Mouse (Mus musculus) midbrain, embryonic 12.5 days (tissue): Measurements from ENCODE around the gene Tmem131. TPM values are rescaled to one million over a fixed set of nuclear protein-coding genes. Genes with fewer than 3 reads are reported as not detected.

Experiments used
- ATAC-seq: fragments of 200-750 bp; cut with Nextera tagmentation; 2 replicates; pipeline ENCODE4 v1.8.0; 2017; ENCODE audit warnings: low read depth, moderate TSS enrichment, moderate library complexity; ENCODE audit not compliant: low FRiP score
- H3K27ac ChIP-seq: fragments of 300-500 bp; sonication (generic); replicated peaks from 2 replicates; pipeline ENCODE4 v1.5.1; 2016; ENCODE audit warnings: mild to moderate bottlenecking
- H3K27me3 ChIP-seq: fragments of 300-500 bp; sonication (generic); 2 replicates; pipeline ENCODE4 v1.6.1; 2016; ENCODE audit warnings: mild to moderate bottlenecking
- H3K36me3 ChIP-seq: fragments of 300-500 bp; sonication (generic); 2 replicates; pipeline ENCODE4 v1.6.1; 2016
- H3K4me1 ChIP-seq: fragments of 300-500 bp; sonication (generic); 2 replicates; pipeline ENCODE4 v1.6.1; 2016
- H3K4me2 ChIP-seq: fragments of 300-500 bp; sonication (generic); replicated peaks from 2 replicates; pipeline ENCODE4 v1.6.1; 2016; ENCODE audit warnings: mild to moderate bottlenecking, moderate library complexity
- H3K4me3 ChIP-seq: fragments of 300-500 bp; sonication (generic); 2 replicates; pipeline ENCODE4 v1.5.1; 2016; ENCODE audit warnings: mild to moderate bottlenecking
- H3K9ac ChIP-seq: fragments of 300-500 bp; sonication (generic); replicated peaks from 2 replicates; pipeline ENCODE4 v1.6.1; 2016; ENCODE audit warnings: mild to moderate bottlenecking, moderate library complexity
- H3K9me3 ChIP-seq: fragments of 300-500 bp; sonication (generic); 2 replicates; pipeline ENCODE4 v1.6.1; 2016; ENCODE audit warnings: mild to moderate bottlenecking
- WGBS: fragments of 180-500 bp; shearing (Covaris S2); methylation state at CpG from one replicate; pipeline ENCODE4 v1.1.7; 2016; 5-methylcytosine and 5-hydroxymethylcytosine counted together
- polyA plus RNA-seq: library from polyadenylated mRNA; unstranded; fragments of >200 nt; fragmentation: Nextera tagmentation; extraction: Ambion mirVana; gene quantifications from 2 replicates; pipeline ENCODE4 v1.2.1, GENCODE M21; 2016

The Tmem131 gene
- polyA plus RNA-seq, 1 experiment from 2014 or later, result 17.8 TPM

DNA sequence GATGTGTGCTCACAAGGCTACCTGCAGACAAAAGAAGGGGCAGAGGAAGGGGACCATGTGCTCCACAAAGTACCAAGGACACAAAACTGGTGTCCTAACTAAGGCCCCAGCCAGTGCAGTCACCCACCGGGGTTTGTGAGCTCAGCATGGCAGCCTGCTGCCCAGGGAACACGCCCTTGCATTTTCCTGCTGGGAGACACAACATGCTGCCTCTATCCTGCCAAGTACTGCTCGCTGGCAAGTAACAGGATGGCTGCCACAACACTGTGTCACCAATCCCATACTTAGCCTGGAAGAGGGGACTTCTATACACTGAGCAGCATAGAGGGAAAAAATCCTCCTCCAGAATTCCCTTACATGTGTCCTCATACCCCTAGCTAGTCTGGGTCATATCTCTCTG, 78.7 kb downstream of the Tmem131 start:
- H3K36me3 ChIP-seq, result peaks cover 8% of the 10 kb centered on the region; the same call in 1 of the 2 replicates
- H3K4me2 ChIP-seq, result no peak overlapping the region
- no peak overlapping the region for H3K27ac ChIP-seq
- ATAC-seq, result no peak
- 92% methylated on average over 3 of the region's 3 CpGs for WGBS
- no peaks in the 10 kb centered on the region for H3K27me3 ChIP-seq
- no peak overlapping the region for H3K9ac ChIP-seq
- no peak overlapping the region for H3K4me3 ChIP-seq
- no peaks in the 10 kb centered on the region for H3K9me3 ChIP-seq
- H3K4me1 ChIP-seq, result peaks cover 11% of the 10 kb centered on the region; the same call in 1 of the 2 replicates

DNA sequence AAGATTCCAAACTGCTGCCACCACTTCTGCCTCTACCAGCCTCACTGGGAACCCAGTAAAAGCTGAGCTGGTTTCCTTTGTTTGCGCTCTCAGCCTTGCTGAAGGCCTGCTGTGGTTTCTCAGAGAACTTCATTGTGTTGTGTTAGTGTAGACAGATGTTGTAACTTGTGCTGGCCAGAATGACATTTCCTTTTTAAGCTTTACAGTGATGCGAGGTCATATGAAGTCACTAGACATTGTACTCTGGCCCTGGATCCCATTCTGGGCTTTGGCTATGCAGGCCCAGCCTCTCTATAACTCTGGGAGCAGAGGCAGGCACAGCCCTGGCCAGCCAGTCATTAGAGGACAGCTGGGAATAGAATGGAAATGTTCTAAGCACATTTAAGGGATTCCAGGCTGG, 81.7 kb downstream of the Tmem131 start:
- no peak overlapping the region for H3K27ac ChIP-seq
- no peak for ATAC-seq
- peaks cover 11% of the 10 kb centered on the region; the same call in 1 of the 2 replicates for H3K4me1 ChIP-seq
- no peaks in the 10 kb centered on the region for H3K36me3 ChIP-seq
- H3K9ac ChIP-seq, result no peak overlapping the region
- H3K9me3 ChIP-seq, result no peaks in the 10 kb centered on the region
- no peaks in the 10 kb centered on the region for H3K27me3 ChIP-seq
- WGBS, result 86% methylated on average over 2 of the region's 2 CpGs
- H3K4me2 ChIP-seq, result no peak overlapping the region
- H3K4me3 ChIP-seq, result no peak overlapping the region

GRCm38 (mm10) chr1:36860876-36861275, 82.6 kb downstream of the Tmem131 start:
- no peak overlapping the region for H3K9ac ChIP-seq
- no peak for ATAC-seq
- no peaks in the 10 kb centered on the region for H3K9me3 ChIP-seq
- H3K27me3 ChIP-seq, result no peaks in the 10 kb centered on the region
- no peak overlapping the region for H3K4me3 ChIP-seq
- WGBS, result 54% methylated on average over 1 of the region's 1 CpGs
- no peak overlapping the region for H3K4me2 ChIP-seq
- H3K36me3 ChIP-seq, result no peaks in the 10 kb centered on the region
- peaks cover 11% of the 10 kb centered on the region; the same call in 1 of the 2 replicates for H3K4me1 ChIP-seq
- no peak overlapping the region; the same call in 1 of the 2 replicates for H3K27ac ChIP-seq

DNA sequence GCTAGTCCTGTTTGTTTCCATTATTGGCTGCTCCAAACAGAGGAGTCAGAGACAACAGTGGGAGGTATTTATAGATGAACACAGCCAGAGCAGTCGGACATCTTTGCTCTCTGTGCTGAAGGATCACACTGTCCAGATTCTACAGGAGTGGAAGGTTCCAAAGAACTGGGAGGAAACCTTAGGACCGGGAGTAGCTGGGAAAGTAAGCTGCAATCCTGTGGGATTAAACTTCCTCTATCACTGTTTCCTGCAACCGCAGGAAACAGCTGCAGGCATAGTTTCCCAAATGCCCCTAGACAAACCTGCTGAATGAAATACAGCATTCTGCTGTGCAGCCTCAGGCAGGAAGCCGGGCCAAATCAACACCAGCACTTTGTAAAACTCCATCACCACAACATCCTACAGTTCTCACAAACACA, 83.0 kb downstream of the Tmem131 start:
- WGBS, result 74% methylated on average over 4 of the region's 4 CpGs
- Histone ChIP-seq H3K27me3 (no peaks in the 10 kb centered on the region), H3K27ac (no peak overlapping the region), H3K9ac (no peak overlapping the region), H3K4me1 (peaks cover 11% of the 10 kb centered on the region; the same call in 1 of the 2 replicates), H3K4me2 (no peak overlapping the region), H3K36me3 (no peaks in the 10 kb centered on the region), H3K9me3 (no peaks in the 10 kb centered on the region), H3K4me3 (no peak overlapping the region)
- ATAC-seq, result no peak

DNA sequence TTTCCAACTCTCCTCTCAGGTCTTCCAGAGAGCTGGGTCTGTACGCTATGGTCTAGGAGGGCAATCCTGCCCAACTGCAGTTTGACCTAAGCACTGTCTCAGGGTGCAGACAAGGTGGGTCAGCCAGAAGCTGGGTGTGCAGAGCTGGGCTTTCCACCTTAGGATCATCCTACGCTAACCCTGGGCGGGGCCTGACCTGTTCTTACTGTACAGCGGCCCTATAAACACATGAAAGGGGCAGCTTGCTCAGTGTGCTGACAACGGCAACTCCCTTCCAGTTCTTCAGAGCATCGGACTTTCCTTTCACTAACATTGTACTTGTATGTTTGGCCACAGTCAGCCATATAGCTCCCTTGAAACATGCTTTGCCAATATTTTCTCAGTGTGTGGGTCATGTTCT, 86.4 kb downstream of the Tmem131 start:
- 94% methylated on average over 6 of the region's 6 CpGs for WGBS
- H3K27me3 ChIP-seq, result no peaks in the 10 kb centered on the region
- no peak overlapping the region for H3K9ac ChIP-seq
- no peak overlapping the region for H3K4me2 ChIP-seq
- H3K36me3 ChIP-seq, result peaks cover 9% of the 10 kb centered on the region; the same call in 1 of the 2 replicates
- ATAC-seq, result no peak
- H3K4me1 ChIP-seq, result peaks cover 11% of the 10 kb centered on the region; the same call in 1 of the 2 replicates
- no peak overlapping the region for H3K27ac ChIP-seq
- no peak overlapping the region for H3K4me3 ChIP-seq
- H3K9me3 ChIP-seq, result no peaks in the 10 kb centered on the region

GRCm38 (mm10) chr1:36854198-36854765, 89.2 kb downstream of the Tmem131 start:
- no peak overlapping the region for H3K4me2 ChIP-seq
- no peaks in the 10 kb centered on the region for H3K4me1 ChIP-seq
- H3K4me3 ChIP-seq, result no peak overlapping the region
- H3K9me3 ChIP-seq, result no peaks in the 10 kb centered on the region
- 92% methylated on average over 10 of the region's 10 CpGs for WGBS
- no peak overlapping the region for H3K9ac ChIP-seq
- H3K36me3 ChIP-seq, result peaks cover 10% of the 10 kb centered on the region; the same call in 1 of the 2 replicates
- no peaks in the 10 kb centered on the region for H3K27me3 ChIP-seq
- ATAC-seq, result no peak
- H3K27ac ChIP-seq, result no peak overlapping the region

- Histone ChIP-seq H3K4me2 (no peak overlapping the region), H3K27me3 (no peaks in the 10 kb centered on the region), H3K4me1 (no peaks in the 10 kb centered on the region), H3K36me3 (peaks cover 10% of the 10 kb centered on the region; the same call in 1 of the 2 replicates), H3K4me3 (no peak overlapping the region), H3K27ac (no peak overlapping the region), H3K9ac (no peak overlapping the region), H3K9me3 (no peaks in the 10 kb centered on the region)
- ATAC-seq, result no peak
- WGBS, result 82% methylated on average over 6 of the region's 6 CpGs
These were observed 91.4 kb downstream of the Tmem131 start for GRCm38 (mm10) chr1:36852085-36852484.

DNA sequence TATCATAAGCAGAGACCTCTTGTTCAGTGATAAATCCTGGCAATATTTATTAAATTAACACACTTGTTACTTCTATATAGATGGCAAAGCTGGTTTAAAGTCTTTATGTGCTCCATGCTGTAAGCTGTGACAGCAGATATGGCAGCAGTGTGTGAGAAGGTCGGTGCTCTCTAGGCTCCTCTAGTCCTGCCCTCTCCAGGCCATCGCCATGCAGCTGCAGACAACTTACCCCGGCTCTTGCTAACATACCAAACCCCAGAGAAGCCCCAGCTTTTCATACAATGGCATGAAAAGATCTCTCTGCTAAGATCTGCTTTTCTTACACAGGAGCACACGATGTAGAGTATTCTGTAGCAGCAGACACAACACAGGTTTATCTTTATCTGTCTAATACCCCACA, 92.1 kb downstream of the Tmem131 start:
- 81% methylated on average over 4 of the region's 4 CpGs for WGBS
- H3K4me2 ChIP-seq, result no peak overlapping the region
- no peak for ATAC-seq
- no peaks in the 10 kb centered on the region for H3K27me3 ChIP-seq
- H3K9me3 ChIP-seq, result no peaks in the 10 kb centered on the region
- peaks cover 11% of the 10 kb centered on the region; the same call in 1 of the 2 replicates for H3K36me3 ChIP-seq
- H3K27ac ChIP-seq, result no peak overlapping the region
- H3K4me3 ChIP-seq, result no peak overlapping the region
- H3K4me1 ChIP-seq, result no peaks in the 10 kb centered on the region
- no peak overlapping the region for H3K9ac ChIP-seq

GRCm38 (mm10) chr1:36848036-36848435, 95.4 kb downstream of the Tmem131 start:
- Histone ChIP-seq H3K4me2 (no peak overlapping the region), H3K4me3 (no peak overlapping the region), H3K27ac (no peak overlapping the region), H3K36me3 (0 out of 2 replicates have a peak, but pooled peaks cover 8% of the 10 kb centered on the region), H3K9ac (no peak overlapping the region), H3K9me3 (no peaks in the 10 kb centered on the region), H3K27me3 (no peaks in the 10 kb centered on the region), H3K4me1 (0 out of 2 replicates have a peak, but pooled peaks cover 5% of the 10 kb centered on the region)
- ATAC-seq, result no peak
- WGBS, result 79% methylated on average over 1 of the region's 1 CpGs

GRCm38 (mm10) chr1:36847276-36847675, 96.2 kb downstream of the Tmem131 start:
- no peak overlapping the region for H3K27ac ChIP-seq
- 0 out of 2 replicates have a peak, but pooled peaks cover 7% of the 10 kb centered on the region for H3K36me3 ChIP-seq
- H3K9me3 ChIP-seq, result no peaks in the 10 kb centered on the region
- 91% methylated on average over 8 of the region's 8 CpGs for WGBS
- H3K27me3 ChIP-seq, result no peaks in the 10 kb centered on the region
- no peak for ATAC-seq
- H3K4me1 ChIP-seq, result 0 out of 2 replicates have a peak, but pooled peaks cover 5% of the 10 kb centered on the region
- no peak overlapping the region for H3K4me2 ChIP-seq
- no peak overlapping the region for H3K4me3 ChIP-seq
- H3K9ac ChIP-seq, result no peak overlapping the region

DNA sequence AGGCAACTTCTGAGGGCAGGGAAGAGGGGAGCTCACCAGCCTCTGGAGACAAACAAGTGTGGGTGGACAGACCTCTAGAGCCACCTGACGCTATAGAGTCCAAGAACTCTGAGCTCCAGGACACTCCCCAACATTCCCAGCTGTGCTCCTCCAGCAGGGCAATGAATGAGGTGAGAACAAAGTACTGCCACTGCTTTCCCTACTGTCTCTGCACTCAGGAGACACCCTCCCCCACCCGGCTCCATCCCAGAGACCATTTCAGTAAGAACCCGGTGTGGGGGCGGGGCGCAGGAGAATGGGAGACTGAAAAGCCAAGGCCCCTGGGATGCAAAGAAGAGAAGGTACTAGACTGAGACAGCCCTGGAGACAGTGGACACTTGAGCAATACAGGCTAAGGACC, 98.4 kb downstream of the Tmem131 start:
- H3K27ac ChIP-seq, result no peak overlapping the region
- H3K4me1 ChIP-seq, result 0 out of 2 replicates have a peak, but pooled peaks cover 5% of the 10 kb centered on the region
- H3K36me3 ChIP-seq, result 0 out of 2 replicates have a peak, but pooled peaks cover 8% of the 10 kb centered on the region
- no peak overlapping the region for H3K4me3 ChIP-seq
- no peaks in the 10 kb centered on the region for H3K27me3 ChIP-seq
- no peak for ATAC-seq
- 30% methylated on average over 5 of the region's 5 CpGs for WGBS
- no peaks in the 10 kb centered on the region for H3K9me3 ChIP-seq
- no peak overlapping the region for H3K4me2 ChIP-seq
- no peak overlapping the region for H3K9ac ChIP-seq

DNA sequence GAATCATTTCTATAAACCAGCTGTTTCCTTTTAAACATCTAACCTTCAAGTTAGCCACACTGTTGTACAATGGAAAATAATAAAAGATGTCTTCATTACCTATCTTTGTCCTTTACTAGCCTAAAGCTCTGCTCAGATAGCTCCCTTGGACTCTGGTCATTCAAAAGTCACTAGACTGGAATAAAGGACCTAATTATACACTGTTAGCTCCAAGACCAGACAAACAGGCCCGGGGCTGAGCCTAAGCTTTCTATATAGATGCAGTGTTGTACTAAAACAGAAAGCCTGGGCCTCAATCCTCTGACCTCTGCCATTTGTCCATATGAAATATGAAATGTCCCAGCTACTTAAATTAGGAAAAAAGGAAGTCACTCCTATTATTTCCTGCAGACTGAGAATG, 101.7 kb downstream of the Tmem131 start:
- Histone ChIP-seq H3K4me3 (no peak overlapping the region), H3K27ac (no peak overlapping the region), H3K9me3 (no peaks in the 10 kb centered on the region), H3K4me1 (0 out of 2 replicates have a peak, but pooled peaks cover 5% of the 10 kb centered on the region), H3K4me2 (no peak overlapping the region), H3K36me3 (peaks cover 18% of the 10 kb centered on the region; the same call in 1 of the 2 replicates), H3K27me3 (no peaks in the 10 kb centered on the region), H3K9ac (no peak overlapping the region)
- no peak for ATAC-seq
- 33% methylated on average over 1 of the region's 1 CpGs for WGBS
